Mouse (Mus musculus) bone marrow macrophage, adult 2 months (primary cell): ENCODE data around the gene Sgpl1.

Source experiments
- CTCF ChIP-seq: IDR thresholded peaks from 2 replicates; pipeline ENCODE4 v1.5.1; 2012; ENCODE audit warnings: low read depth, mild to moderate bottlenecking, low read length, moderate library complexity
- POLR2A ChIP-seq: IDR thresholded peaks from 2 replicates; pipeline ENCODE4 v1.6.1; 2012; ENCODE audit warnings: mild to moderate bottlenecking, low read depth, low read length, borderline replicate concordance

GRCm38 (mm10) chr10:61178687-61179086, 31.2 kb upstream of the Sgpl1 start:
- TF ChIP-seq CTCF (no peak), POLR2A (no peak)
